Mouse (Mus musculus): ENCODE measurements around the gene Tle3.

The Tle3 gene

DNA sequence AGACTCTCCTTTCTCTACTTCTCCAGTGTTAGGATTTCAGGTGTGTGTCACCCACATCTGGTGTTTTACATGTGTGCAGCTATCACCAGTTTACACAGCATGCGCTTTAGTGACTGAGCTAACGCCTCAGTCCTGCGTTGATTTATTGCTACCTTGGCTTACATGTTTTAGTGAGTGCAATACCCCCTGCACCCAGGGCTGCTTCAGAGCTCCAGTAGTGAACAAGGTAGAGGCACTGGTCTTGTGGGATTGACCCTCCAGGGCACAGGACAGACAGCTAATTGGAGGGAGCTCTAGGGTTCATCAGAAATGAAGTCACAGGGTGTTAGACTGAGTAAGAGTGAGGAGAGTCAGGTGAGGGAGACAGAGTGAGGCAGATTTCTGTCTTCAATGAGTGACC, 12.4 kb upstream of the Tle3 start:
- in situ Hi-C loops (cut with MboI): no loop called here

DNA sequence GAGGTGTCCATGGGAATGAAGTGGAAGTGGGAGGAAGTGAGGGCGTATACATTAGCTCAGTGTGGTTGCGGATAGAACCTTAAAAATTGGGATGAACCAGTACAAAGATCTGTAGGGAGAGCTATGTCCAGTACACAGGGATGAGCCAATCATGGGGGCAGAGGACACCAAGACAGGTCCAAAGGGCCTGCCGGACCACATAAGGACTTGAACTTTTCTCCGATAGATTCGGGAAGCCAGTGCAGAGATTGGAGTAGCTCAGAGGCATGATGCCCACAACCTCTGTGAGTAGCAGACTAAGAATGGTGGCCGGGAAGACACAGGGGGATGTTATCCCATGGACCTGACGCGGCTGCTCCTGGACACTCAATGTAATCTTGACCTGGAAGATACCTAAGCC, 12.0 kb upstream of the Tle3 start:
- in situ Hi-C loops (cut with MboI): no loop called here

DNA sequence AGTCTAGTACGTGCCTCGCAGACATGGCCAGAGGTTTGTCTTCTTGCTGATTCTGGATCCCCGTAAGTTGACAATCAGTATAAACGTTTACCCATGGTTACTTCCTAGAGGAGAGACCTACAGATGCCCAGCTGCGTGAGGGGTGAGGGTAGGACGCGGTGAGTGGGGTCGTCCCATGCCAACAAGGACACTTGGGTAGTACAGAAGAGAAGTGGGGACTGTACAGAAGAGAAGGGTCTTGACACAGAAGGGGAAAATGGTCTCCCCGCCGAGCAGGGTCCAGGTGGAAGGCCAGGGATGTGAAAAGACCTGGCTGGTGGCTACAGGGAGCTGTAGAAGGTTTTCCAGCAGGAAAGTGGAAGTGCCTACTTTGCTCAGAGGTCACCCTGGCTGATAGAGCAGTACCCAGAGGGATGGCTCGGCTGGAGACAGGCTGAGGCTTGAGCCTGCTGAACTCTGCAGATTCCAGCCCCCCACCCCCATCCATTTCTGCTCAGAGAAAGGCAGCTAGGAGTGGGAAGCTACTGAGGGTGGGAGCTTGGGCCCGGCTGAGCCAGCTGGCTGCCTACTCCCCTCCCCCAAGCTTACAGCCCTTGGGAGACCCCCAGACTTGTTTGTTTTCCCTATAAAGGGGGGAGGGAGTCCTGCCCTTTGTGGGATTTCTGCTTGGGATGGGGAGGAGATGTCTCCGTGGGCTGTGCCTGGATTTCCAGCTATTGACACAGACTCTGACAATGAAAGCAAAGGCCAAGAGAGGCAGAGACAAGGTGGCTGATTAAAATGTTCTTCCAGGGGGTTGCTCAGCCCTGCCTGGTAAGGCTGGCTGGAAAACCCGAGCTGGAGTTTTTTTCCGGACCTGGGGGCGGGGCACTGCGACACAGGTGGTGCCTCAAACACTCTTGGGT, 11.2 kb upstream of the Tle3 start:
- in situ Hi-C loops (cut with MboI): no loop called here

DNA sequence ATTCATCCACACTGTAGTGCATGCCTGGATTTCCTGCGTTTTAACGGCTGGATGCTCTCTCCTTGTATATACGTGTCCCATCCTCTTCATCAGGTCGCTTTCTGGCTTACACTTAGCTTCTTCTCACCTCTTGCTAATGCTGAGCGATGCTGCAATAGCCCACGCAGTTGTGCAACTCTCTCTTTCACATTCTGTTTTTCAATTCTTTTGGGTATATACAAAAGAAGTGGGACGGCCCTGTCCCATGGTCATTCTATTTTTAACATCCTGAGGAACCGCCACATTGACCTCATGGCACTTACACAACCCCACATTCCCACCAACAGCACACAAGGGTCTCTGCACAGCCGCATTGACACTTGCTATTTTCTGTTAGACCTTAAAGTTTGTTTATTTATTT, 9.0 kb upstream of the Tle3 start:
- in situ Hi-C loops (cut with MboI): no loop called here

DNA sequence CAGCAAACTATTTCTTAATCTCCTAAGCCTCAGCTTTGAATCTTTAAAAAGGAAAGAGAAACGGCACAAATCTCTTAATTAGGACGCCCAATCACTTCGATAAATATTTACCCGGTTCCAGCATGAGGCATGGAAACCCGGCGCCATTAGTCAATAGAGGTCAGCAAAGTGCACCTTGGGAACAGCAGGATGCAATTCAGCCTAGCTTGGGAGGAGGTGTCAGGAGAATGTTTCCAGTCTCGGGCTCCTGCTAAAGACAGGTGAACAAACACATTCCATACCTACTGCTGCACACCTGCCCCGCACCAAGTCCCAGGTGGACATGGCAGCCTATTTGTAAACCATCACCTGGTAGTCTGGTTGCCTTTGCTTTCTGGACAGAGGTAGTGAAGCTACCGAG, 6.1 kb upstream of the Tle3 start:
- in situ Hi-C loops (cut with MboI): no loop called here

DNA sequence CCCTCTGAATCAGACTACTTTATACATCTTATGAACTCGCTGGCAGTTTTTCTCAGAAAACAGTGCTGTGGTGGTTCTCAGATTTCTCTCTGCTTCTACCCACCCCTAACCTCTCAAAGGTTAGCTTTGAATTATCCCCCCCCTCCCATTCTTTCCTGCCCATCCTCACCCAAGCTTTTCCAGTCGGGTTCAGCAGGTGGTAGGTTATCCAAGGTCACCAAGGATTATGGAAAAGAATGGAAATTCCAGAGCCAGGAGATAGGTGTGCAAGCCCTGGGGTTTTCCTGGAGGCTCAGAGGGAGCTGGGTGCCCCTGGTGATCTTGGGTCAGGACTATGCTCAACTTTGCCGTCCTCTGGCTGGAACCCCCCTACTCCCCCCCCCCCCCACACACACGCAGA, 5.0 kb upstream of the Tle3 start:
- in situ Hi-C loops (cut with MboI): no loop called here

DNA sequence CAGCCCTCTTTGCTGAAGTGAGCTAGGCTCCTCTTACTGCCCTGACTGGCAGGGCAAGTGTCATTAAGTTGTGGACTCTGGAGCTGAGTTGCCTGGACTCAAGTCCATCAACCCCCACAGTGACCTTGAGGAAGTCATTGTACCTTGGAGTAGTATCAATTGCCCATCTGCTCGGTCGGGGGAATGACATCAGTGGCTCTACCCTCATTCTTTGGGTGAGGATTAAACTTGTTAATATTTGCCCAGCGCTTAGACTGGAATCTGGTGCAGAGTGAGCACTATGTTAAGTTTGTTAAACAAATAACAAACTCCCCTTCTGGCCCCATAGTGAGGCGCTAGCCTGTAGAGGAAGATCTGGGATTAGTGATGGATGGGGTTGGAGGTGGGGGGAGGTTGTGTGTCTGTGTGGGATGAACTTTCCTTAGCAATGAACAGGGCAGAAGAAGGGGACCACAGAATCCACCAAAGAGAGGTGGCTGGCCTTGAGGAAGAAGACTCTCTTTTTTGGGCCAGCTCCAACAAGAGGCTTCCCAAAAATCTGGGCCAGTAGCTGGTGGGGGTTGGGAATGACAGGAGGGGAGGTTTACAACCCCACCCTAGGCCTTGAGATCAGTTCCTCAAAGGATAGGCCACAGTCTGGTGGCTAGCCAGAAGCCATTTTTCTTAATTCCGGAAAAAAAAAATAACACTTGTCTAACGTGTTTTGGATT, 4.2 kb upstream of the Tle3 start:
- in situ Hi-C loops (cut with MboI): no loop called here

DNA sequence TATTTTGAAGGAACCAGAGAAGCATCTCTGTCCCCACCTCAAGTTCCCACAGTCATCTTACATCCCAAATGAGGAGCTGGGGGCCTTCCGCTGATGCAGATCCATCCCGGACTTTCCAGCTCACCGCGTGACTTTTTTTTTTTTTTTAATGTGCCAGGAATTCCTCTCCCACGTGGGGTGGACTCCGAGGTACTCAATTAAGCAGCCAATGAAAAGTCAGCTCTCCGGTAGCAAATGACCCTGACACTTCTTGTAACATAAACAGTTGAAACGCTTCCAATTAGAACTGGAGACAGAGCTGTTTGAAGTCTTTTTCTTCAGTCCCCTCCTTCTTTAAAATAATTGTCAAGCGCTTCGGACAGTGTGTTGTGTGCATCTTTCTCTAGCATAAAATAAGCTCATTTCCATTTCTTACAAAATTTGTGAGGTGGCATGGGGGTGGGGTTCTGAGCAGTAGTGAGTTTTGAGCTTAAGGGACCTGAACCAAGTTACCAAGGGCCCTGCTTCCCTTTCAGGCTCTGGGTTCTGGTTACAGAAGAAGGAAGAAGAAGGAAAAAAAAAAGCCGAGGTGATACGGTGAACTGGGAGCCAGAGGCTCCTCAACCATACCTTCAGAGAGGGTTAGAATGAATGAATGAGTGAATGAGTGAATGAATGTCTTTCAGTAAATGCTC, 3.5 kb upstream of the Tle3 start:
- in situ Hi-C loops (cut with MboI): no loop called here

DNA sequence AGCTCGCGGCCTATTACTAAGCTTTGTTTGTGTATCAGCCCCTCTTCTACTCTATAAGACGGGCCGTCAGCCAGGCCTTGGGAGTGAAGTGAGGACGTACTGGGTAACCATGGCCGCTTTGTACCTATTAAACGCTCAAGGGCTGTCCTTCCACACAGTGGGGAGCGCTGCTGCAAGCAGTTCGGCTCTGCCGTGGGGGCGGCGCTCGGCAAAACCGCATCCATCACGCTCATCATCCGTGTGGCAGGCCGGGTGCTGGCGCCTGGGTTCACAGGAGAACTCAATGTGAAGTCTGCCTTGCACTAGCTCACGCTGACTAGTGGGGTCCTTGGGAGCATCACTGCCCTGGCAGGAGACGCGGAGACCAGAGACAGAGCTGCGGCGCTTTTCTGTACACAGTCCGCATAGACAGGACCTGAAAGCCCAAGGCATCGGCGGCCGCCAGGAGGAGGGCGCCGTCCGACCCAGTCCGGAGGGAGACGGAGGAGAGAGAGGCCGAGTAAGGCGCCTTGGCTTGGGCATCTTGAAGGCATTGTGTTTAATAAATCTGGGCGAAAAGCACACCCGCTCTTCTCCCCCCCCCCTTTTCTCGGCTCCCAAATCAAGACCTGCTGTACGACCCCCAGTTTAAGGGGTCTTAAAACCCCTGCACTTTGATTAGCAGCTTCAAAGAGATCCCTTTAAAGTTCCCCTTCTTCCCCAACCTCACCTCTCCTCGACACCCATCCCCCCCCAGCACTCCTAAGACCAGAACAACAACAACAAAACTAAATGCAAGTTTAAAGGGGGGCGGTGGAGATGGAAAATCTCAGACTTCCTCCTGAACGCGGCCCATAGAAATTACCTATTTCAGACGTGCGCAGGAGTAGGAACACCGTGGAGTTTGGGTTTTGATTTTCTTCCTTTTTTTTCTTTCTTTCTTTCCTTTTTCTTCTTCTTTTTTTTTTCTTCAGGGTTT, 2.6 kb upstream of the Tle3 start:
- in situ Hi-C loops (cut with MboI): no loop called here

DNA sequence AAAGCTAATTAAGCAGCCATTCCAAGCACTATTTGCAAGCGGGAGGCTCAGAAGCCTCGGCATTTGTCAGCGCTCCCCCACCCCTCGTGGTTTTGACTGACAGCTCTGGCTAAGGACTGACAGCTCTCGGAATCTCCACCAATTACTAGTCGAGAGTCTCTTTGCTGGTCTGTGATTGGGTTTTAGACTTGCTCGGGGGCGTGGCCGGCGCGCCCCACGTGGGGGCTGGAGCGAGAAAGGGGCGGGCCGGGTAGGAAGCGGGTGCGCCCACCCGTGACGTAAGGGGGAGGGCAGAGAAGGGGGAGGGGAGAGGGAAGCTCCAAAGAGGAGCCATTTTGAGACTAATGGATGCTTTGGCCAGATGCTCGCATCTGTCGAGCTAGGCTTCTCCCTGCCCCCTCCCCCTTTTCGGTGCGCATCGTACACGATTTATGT, 1.7 kb upstream of the Tle3 start:
- in situ Hi-C loops (cut with MboI): no loop called here

DNA sequence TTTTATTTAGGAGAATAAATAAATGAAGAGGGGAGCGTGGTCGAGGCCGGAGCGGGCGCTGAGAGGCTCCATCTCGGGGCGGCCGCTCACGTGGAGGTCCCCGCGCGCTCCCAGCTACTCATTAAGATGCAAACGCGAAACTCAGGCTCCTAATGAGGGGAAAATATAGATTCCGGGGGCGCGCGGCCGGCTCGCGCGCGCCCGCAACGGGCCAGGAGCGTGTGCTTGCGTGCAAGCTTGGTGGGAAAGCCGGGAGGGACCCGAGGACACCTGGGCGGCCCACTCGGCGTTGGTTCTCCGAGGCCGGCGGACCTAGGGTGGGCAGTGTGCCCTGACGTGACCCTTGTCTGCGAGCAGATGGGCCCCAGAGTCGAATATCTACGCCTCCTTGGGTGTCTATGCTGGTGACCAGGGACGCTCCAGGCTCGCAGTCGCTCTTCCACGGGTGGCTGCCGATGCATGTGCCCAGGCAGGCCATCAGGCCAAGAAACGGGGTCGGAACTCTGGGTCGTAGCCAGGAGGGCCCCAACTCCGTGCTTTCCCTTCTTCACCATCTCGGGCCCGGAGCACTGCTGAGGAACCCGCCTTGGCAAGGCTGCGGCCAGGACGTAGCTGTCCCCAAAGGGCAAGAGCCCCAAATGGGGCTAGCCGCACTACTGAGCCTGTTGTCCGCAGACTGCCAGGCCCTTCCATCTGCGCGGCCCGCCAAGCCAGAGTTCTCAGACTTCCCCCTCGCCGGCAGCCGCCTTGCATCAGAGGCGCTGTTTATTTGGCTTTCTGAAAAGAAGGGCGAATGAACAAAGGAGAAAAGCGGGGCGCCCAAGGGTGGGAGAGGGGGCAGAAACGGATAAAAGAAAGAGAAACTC, 1.0 kb upstream of the Tle3 start:
- in situ Hi-C loops (cut with MboI): no loop called here

DNA sequence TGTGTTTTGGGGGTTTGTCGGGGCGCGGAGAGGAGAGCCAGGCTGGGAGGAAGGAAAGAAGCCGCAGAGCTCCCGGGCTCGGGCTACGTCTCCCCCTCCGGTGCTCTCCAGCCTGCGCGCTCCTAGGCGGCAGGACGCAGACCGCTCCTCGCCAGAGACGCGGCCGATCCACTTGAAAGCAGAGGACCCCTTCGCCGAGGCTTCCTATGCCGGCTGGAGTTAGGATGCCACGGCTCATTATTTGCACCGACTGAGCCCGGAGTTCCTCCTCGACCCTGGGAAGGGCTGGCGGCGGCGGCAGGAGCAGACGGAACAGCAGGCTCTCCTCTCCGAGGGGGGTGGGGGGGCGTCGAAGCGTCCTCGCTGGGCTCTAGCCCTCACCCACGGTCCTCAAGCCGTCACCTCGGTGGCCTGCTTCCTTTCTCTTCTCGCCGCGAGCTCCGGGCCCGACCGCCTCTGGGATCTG, 377 bp downstream of the Tle3 start:
- in situ Hi-C loops (cut with MboI): no loop called here

DNA sequence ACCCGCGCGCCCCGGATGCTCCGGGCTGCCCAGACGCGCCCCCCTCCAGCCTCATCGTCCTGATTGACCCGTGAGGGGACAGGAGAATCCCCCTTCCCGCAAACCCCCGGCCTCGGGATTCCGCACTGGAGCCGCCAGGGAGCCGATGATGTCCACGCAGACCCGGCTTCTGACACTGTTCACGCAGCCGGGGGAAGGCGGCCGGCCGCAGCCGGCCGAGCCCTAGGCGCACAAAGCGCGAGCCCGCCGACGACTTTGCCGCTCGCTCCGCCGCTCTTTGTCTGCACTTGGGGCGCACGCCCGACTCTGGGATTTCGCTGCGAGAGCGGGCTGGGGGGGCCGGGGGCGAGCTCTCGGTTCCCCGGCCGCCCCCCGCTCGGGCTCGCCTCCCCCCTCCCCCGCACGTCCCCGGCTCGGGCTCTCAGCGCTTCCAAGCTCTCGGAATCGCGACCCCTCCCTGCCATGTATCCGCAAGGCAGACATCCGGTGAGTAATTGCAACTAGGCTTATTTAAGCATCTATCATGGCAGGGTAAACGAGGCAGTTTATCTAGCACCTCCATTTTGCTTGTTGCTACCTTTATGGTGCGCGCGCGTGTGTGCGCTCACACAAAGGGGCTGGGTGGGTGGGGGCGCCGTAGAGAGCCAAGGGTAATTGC, 939 bp downstream of the Tle3 start:
- in situ Hi-C loops (cut with MboI): no loop called here

DNA sequence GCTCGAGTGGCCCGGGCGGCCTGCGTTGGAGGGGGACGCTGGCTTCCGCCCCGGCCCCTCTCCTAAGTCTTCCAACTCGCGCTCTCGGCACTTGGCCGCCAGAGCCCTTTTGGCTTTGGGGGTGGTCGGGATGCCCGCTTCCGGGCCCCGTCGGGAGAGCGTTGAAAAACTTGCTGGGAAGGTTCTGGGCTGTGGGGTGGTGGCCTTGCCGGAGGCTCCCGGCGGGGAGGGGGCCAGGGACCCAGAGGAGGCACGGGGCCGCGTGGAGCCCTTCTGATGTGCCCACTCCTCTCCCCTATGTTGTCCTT, 1.4 kb downstream of the Tle3 start:
- in situ Hi-C loops (cut with MboI): no loop called here

DNA sequence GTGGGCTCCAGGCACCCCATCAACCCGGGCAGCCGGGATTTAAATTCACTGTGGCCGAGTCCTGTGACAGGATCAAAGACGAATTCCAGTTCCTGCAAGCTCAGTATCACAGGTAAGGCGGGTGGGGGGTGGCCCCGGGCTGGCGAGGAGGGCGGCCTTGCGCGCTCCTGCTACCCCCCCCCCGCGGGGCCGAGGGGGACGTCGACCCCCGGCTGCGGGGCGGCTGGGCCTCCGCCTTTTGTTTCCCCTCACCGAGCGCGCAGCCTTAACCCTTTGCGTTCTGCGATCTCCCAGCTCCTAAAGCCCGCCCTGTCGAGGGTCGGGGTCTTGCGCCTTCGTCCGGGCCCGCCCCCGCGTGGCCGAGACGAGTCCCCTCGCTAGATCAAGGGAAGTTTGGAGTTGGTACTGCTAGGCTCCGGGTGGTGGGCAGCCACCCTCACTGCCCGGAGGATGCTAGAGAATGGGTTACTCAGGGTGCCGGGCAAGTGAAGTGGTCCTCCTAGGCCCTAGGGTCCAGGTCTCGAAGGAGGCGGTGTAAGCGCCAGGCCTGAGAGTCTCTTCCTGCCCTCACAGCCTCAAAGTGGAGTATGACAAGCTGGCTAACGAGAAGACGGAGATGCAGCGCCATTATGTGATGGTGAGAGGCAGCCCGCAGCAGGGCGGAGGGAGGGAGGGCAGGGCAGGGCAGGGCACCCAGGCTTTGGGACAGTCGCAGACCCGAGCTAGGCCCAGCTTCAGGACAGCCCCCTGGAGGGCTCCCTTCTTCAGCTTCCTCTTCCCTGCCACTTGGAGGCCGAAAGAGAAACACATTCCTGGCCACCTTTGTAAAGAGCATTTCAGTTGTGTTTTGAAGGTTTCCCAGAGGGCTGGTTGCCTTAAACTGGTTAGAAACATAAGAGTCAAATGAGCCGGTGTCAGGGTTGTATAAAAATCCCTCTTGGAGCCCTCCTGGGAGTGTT, 2.1 kb downstream of the Tle3 start:
- in situ Hi-C loops (cut with MboI): no loop called here

DNA sequence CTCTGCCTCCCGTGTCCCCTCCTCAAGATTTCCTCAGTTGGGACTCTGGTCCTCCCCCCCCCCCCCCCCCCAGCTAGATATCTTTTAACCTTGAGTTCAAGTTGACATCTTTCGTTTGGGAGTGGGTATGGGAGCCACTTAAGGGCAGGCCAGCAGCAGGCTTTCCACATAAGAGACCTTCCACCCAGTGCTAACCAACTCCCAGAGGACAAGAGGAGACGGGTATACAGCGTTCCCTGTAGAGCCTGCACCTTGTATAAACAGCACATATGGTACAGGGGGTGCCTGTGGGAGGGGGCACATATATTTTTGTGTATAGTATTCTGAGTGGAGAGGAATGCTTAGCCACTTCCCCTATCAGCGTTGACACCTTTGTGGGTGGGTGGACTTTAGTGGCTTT, 2.8 kb downstream of the Tle3 start:
- in situ Hi-C loops (cut with MboI): no loop called here

DNA sequence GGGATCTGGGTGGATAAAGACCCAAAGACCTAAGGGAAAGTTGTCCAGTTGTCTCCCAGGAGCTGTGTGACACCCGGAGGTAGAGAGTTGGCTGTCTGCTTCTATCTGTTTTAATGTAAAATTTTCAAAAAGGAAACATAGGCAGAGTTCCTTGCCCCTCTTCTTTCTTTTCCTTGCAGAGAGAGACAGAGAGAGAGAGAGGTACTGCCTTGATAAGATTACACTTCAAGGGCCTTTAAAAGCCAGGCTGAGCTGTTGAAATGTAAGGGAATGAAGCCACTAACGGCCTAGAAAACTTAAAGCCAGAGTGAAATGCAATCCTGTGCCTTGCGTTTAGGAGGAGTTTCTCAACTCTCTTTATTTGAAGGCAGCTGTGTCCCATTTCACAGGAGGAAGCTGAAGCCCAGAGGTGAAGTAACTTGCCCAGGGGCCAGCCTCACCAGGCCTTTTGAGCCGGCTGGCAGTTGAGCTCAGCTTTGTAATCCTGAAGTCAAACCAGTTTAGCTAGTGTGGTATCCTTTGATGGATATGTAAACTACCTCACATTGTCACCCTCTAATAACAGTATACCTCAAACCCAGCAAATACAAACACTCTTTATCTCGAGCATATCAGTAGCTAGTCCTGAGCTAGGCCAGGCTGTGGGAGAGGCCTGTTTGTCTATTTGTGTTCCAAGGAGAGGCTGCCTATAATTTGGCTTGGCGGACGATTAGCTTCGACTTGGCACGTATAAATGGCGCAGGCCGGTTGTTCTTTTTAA, 3.8 kb downstream of the Tle3 start:
- in situ Hi-C loops (cut with MboI): no loop called here

DNA sequence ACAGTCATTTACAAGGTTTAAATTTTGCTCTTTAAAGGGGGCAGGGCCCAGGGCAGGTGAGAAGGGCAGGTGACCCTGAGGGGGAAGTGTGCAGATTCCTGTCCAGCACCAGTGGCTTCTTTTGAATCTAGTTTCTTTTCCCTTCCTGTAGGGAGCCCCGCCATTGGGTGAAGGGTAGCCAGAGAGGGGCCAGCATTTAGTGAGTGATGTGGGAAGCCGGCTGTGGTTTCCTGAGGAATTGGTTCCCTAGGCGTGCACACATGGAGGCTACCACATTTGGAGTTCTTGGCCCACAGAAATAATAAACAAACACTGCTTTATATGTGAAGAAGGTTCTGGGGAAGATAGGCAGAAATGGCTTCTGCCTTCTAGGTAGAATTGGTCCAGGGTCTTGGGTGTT, 4.5 kb downstream of the Tle3 start:
- in situ Hi-C loops (cut with MboI): no loop called here

Data from mature B cell (primary cell).